Mouse (Mus musculus): ENCODE measurements around the gene Dlg2.

GRCm38 (mm10) chr7:92454176-92454575 lies 1977.7 kb downstream of the Dlg2 start:
- TF ChIP-seq CTCF (IDR thresholded peaks at IDR 0.05; ENCODE audit: low read depth, low read length) (no peak), EP300 (IDR thresholded peaks at IDR 0.05; ENCODE audit: insufficient read depth, low read depth, low read length) (no peak), POLR2A (IDR thresholded peaks at IDR 0.05; ENCODE audit: insufficient read depth, low read length) (no peak)

Data from ES-Bruce4 (cell line).